Mouse (Mus musculus) midbrain, postnatal 0 days (tissue): Measurements from ENCODE around the gene B3gnt3. TPM values are rescaled to one million over a fixed set of nuclear protein-coding genes. Genes with fewer than 3 reads are reported as not detected.

Experiments
- ATAC-seq: fragments of 200-750 bp; cut with Nextera tagmentation; 2 replicates; pipeline ENCODE4 v1.8.0; 2017; ENCODE audit warnings: moderate number of reproducible peaks, mild to moderate bottlenecking, moderate TSS enrichment, moderate library complexity; ENCODE audit not compliant: low FRiP score
- DNase-seq: peaks from one replicate; pipeline ENCODE4 v3.0.0-alpha.2; 2015; ENCODE audit warnings: low spot score
- H3K27ac ChIP-seq: fragments of 300-500 bp; sonication (generic); 2 replicates; pipeline ENCODE4 v1.5.1; 2014; ENCODE audit warnings: low read depth, mild to moderate bottlenecking, low read length, mixed read lengths
- H3K27me3 ChIP-seq: fragments of 300-500 bp; sonication (generic); 2 replicates; pipeline ENCODE4 v1.6.1; 2014; ENCODE audit warnings: low read length, control low read depth, mixed read lengths; ENCODE audit not compliant: insufficient read depth
- H3K36me3 ChIP-seq: fragments of 300-500 bp; sonication (generic); 2 replicates; pipeline ENCODE4 v1.6.1; 2014; ENCODE audit warnings: low read length, control low read depth, mixed read lengths; ENCODE audit not compliant: insufficient read depth
- H3K4me1 ChIP-seq: fragments of 300-500 bp; sonication (generic); 2 replicates; pipeline ENCODE4 v1.6.1; 2014; ENCODE audit warnings: mild to moderate bottlenecking, control low read depth, antibody characterized with exemption, low read length, mixed read lengths; ENCODE audit not compliant: insufficient read depth
- H3K4me2 ChIP-seq: fragments of 300-500 bp; sonication (generic); 2 replicates; pipeline ENCODE4 v1.6.1; 2014; ENCODE audit warnings: low read depth, mild to moderate bottlenecking, low read length, mixed read lengths; ENCODE audit not compliant: poor library complexity, severe bottlenecking
- H3K4me3 ChIP-seq: fragments of 300-500 bp; sonication (generic); 2 replicates; pipeline ENCODE4 v1.5.1; 2014; ENCODE audit warnings: low read depth, mild to moderate bottlenecking, low read length, moderate library complexity
- H3K9ac ChIP-seq: fragments of 300-500 bp; sonication (generic); replicated peaks from 2 replicates; pipeline ENCODE4 v1.6.1; 2014; ENCODE audit warnings: mild to moderate bottlenecking, low read length, moderate library complexity, mixed read lengths; ENCODE audit not compliant: poor library complexity, severe bottlenecking
- H3K9me3 ChIP-seq: fragments of 300-500 bp; sonication (generic); 2 replicates; pipeline ENCODE4 v1.6.1; 2016; ENCODE audit warnings: low read length, control low read depth
- CTCF ChIP-seq: IDR thresholded peaks from 2 replicates; pipeline ENCODE4 v1.5.1; 2016; ENCODE audit warnings: antibody characterized with exemption, mild to moderate bottlenecking
- WGBS: fragments of 180-500 bp; shearing (Covaris S2); extraction: QIAGEN DNeasy Blood & Tissue Kit; methylation state at CpG from one replicate; pipeline ENCODE4 v1.1.7; 2014; 5-methylcytosine and 5-hydroxymethylcytosine counted together
- polyA plus RNA-seq: library from polyadenylated mRNA; unstranded; fragments of >200 nt; fragmentation: Nextera tagmentation; extraction: Ambion mirVana; gene quantifications from 2 replicates; pipeline ENCODE4 v1.2.1, GENCODE M21; 2015
- total RNA-seq: library from RNA; depleted of rRNA; stranded (reverse); fragments of >200 nt; gene quantifications from 2 replicates; pipeline ENCODE4 v1.2.3, GENCODE M21; 2014

B3gnt3 gene
- total and polyA plus RNA-seq, 2 experiments from 2014 or later, result 0.31 to 1.6 TPM

DNA sequence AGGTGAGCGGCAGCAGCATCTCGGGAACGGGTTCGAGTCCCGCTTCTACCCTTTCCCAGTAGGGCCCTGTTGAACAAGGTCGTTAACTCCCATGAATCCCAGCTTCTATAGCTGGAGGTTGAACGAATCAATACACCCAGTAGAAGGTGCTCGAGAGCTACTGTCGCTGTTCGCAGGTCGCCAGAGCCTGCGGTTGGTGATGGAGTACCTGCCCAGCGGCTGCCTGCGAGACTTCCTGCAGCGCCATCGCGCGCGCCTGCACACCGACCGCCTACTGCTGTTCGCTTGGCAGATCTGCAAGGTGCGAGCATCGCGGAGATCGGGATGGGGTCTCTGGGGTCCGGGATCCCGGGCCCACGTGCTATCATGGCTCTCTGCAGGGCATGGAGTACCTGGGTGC, 16.0 kb downstream of the B3gnt3 start:
- 8% methylated on average over 29 of the region's 29 CpGs for WGBS

DNA sequence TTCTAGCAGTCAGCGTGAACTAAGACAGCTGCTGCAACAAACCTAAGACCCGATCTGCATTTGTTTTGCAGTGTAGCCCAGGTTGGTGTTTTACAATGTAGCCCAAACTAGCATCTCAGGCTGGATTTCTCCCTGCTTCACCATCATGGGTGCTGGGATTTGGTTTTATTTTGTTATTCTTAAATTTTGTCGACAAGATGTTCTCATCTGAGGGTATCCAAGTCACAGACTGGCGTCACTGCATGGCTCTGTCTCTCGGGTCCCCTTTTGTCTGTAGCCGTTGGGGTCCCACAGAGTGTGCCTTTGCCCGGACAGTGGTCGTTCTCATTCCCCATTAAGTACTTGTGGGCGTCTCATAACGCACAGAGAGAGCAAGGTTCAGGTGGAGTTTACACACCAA, 16.9 kb downstream of the B3gnt3 start:
- ATAC-seq (no peak), DNase-seq (no peak)
- WGBS, result 18% methylated on average over 10 of the region's 10 CpGs
- Histone ChIP-seq H3K4me1 (no peaks in the 10 kb centered on the region), H3K4me2 (no peak overlapping the region), H3K36me3 (no peaks in the 10 kb centered on the region), H3K27me3 (peaks cover 93% of the 10 kb centered on the region), H3K27ac (no peak overlapping the region), H3K4me3 (no peak overlapping the region), H3K9me3 (no peaks in the 10 kb centered on the region), H3K9ac (no peak overlapping the region)
- no peak for TF ChIP-seq CTCF

More for the DNA sequence above, 16.0 kb downstream of the B3gnt3 start:
- Histone ChIP-seq H3K4me2 (peak overlapping the region; percentile 75), H3K4me3 (peak overlapping the region; percentile 44), H3K36me3 (no peaks in the 10 kb centered on the region), H3K9me3 (no peaks in the 10 kb centered on the region), H3K9ac (peak overlapping the region; percentile 42; the same call in 1 of the 2 replicates), H3K27me3 (peaks cover 93% of the 10 kb centered on the region), H3K27ac (no peak overlapping the region), H3K4me1 (no peaks in the 10 kb centered on the region)
- peak; percentile 74 for DNase-seq
- ATAC-seq, result peak; percentile 41
- peak; percentile 71 for TF ChIP-seq CTCF

DNA sequence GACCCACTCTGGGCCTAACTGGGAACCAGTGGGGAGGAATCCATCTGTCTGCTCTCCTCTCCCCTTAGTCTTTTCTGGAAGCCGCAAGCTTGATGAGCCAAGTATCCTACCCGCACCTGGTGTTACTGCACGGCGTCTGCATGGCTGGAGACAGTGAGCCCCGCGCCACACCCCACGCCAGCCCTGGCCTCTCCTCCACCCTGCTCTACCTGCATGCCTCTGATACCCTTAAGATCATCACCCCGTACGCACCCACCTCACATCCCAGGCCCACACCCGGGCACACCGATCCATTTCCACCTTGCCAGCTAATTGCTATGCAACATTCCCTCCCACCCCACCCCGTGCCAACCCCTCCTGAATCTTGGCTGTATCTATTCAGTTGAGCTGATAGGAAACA, 18.8 kb downstream of the B3gnt3 start:
- Histone ChIP-seq H3K4me1 (no peaks in the 10 kb centered on the region), H3K4me2 (no peak overlapping the region), H3K36me3 (no peaks in the 10 kb centered on the region), H3K9me3 (no peaks in the 10 kb centered on the region), H3K27ac (no peak overlapping the region), H3K27me3 (peaks cover 92% of the 10 kb centered on the region), H3K9ac (no peak overlapping the region), H3K4me3 (no peak overlapping the region)
- TF ChIP-seq CTCF, result no peak
- DNase-seq, result no peak
- no peak for ATAC-seq
- 60% methylated on average over 12 of the region's 12 CpGs for WGBS

DNA sequence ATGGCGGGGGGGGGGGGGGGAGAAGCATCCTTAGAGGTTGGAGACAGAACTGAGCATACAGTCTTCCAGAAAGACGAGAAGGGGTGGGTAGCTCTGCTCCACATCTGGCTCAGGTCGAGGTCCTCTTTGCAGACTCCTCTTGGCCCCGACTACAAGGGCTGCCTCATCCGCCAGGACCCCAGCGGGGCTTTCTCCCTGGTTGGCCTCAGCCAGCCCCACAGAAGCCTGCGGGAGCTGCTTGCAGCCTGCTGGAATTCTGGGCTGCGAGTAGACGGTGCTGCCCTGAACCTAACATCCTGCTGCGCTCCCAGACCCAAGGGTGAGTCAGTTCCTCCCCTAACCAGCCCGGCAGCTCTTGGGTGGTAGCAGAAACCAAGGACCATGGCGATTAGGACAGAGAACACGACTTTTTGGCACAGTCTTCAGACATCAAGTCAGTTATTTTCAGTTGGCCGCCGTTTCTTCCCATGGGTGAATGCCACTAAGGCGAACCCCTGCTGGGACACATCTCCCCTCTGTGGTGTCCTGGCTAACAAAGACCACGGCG, 20.1 kb downstream of the B3gnt3 start:
- Histone ChIP-seq H3K4me3 (no peak overlapping the region), H3K27ac (no peak overlapping the region), H3K9me3 (no peaks in the 10 kb centered on the region), H3K4me2 (no peak overlapping the region), H3K36me3 (no peaks in the 10 kb centered on the region), H3K27me3 (peaks cover 83% of the 10 kb centered on the region), H3K4me1 (no peaks in the 10 kb centered on the region), H3K9ac (no peak overlapping the region)
- DNase-seq (no peak), ATAC-seq (no peak)
- 6% methylated on average over 18 of the region's 18 CpGs for WGBS
- TF ChIP-seq CTCF, result no peak

GRCm38 (mm10) chr8:71680471-71680870, 21.1 kb downstream of the B3gnt3 start:
- Histone ChIP-seq H3K9me3 (no peaks in the 10 kb centered on the region), H3K9ac (no peak overlapping the region), H3K4me1 (no peaks in the 10 kb centered on the region; the same call in 1 of the 2 replicates), H3K27ac (no peak overlapping the region), H3K4me2 (no peak overlapping the region), H3K4me3 (0 out of 2 replicates have a peak overlapping the region, but pooled peaks have one; percentile 8), H3K36me3 (no peaks in the 10 kb centered on the region), H3K27me3 (peaks cover 75% of the 10 kb centered on the region)
- DNase-seq, result no peak
- no peak for ATAC-seq
- WGBS, result 8% methylated on average over 21 of the region's 21 CpGs
- TF ChIP-seq CTCF, result no peak

DNA sequence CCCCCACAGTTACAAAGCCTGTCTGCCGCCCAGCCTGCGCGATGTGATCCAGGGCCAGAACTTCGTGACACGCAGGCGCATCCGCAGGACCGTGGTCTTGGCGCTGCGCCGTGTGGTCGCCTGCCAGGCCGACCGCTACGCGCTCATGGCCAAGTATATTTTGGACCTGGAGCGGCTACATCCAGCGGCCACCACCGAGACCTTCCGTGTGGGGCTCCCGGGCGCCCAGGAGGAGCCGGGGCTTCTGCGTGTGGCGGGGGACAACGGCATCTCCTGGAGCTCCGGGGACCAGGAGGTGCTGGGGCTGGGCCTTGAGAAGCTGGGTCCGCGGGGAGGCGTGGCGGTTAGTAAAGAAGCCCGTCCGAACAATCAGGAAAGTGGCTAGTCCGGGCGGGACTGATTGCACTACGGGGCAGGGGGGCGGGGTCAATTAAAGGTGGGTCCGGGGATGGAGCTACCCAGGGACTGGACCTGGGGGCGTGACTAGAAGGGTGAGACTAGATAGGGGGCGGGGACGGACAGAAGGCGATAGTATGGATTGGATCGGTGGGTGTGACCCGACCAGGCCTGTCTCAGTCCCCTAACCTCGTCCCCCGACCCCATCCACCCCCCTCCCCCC, 21.9 kb downstream of the B3gnt3 start:
- H3K9me3 ChIP-seq, result no peaks in the 10 kb centered on the region
- H3K27me3 ChIP-seq, result peaks cover 67% of the 10 kb centered on the region
- DNase-seq (peak; percentile 19), ATAC-seq (no peak)
- no peak for TF ChIP-seq CTCF
- no peaks in the 10 kb centered on the region; the same call in 1 of the 2 replicates for H3K4me1 ChIP-seq
- no peak overlapping the region for H3K27ac ChIP-seq
- peak overlapping the region; percentile 29 for H3K4me3 ChIP-seq
- H3K9ac ChIP-seq, result 0 out of 2 replicates have a peak overlapping the region, but pooled peaks have one; percentile 0
- peak overlapping the region; percentile 69 for H3K4me2 ChIP-seq
- no peaks in the 10 kb centered on the region for H3K36me3 ChIP-seq
- WGBS, result 4% methylated on average over 44 of the region's 46 CpGs
